Mouse (Mus musculus) spleen, adult 2 months (tissue): ENCODE results near the gene Pycr1. TPM values are rescaled to one million over a fixed set of nuclear protein-coding genes. Genes with fewer than 3 reads are reported as not detected.

ENCODE experiments used
- DNase-seq, 2 experiments: peaks; one replicate each; pipeline versions ENCODE4 v3.0.0 to v3.0.0-alpha.2; 2012 to 2021; ENCODE audit warnings: low spot score in 2 of 2, low read depth in 1 of 2
- H3K27ac ChIP-seq: fragments of 200-500 bp; 2 replicates; pipeline ENCODE4 v1.5.1; 2012; ENCODE audit warnings: low read length, inconsistent platforms; ENCODE audit not compliant: insufficient read depth
- H3K27me3 ChIP-seq: fragments of 200-500 bp; 2 replicates; pipeline ENCODE4 v1.6.1; 2012; ENCODE audit warnings: mild to moderate bottlenecking, moderate library complexity, low read length, inconsistent platforms; ENCODE audit not compliant: control insufficient read depth, insufficient read depth
- H3K36me3 ChIP-seq: fragments of 200-500 bp; 2 replicates; pipeline ENCODE4 v1.6.1; 2012; ENCODE audit warnings: mild to moderate bottlenecking, low read length, inconsistent platforms; ENCODE audit not compliant: control insufficient read depth, insufficient read depth
- H3K4me1 ChIP-seq: fragments of 200-500 bp; 2 replicates; pipeline ENCODE4 v1.6.1; 2011; ENCODE audit warnings: inconsistent platforms; ENCODE audit not compliant: control insufficient read depth, insufficient read depth, insufficient read length
- H3K4me3 ChIP-seq: fragments of 200-500 bp; 2 replicates; pipeline ENCODE4 v1.5.1; 2011; ENCODE audit warnings: mild to moderate bottlenecking, inconsistent platforms; ENCODE audit not compliant: insufficient read depth, insufficient read length; ENCODE audit errors: extremely low read depth
- CTCF ChIP-seq: fragments of 200-500 bp; IDR thresholded peaks from 2 replicates; pipeline ENCODE4 v1.5.1; 2011; ENCODE audit warnings: mild to moderate bottlenecking, inconsistent platforms; ENCODE audit not compliant: insufficient read depth, insufficient read length, insufficient replicate concordance; ENCODE audit errors: extremely low read depth
- POLR2A ChIP-seq: fragments of 200-500 bp; IDR thresholded peaks from 2 replicates; pipeline ENCODE4 v1.6.1; 2011; ENCODE audit warnings: low read depth, low read length, inconsistent platforms
- WGBS: fragments of 180-500 bp; shearing (Covaris S2); methylation state at CpG from one replicate; pipeline ENCODE4 v1.1.7; 2018; 5-methylcytosine and 5-hydroxymethylcytosine counted together
- polyA plus RNA-seq: library from polyadenylated mRNA; depleted of rRNA; stranded (reverse); fragments of >200 nt; gene quantifications from 2 replicates; pipeline ENCODE4 v1.2.3, GENCODE M21; 2012

Pycr1 gene
- polyA plus RNA-seq, 1 experiment, result 8.7 TPM

GRCm38 (mm10) chr11:120626785-120627467, 16.6 kb downstream of the Pycr1 start:
- H3K4me1 ChIP-seq, result peaks cover 48% of the 10 kb centered on the region
- peak overlapping the region; percentile 81 for H3K27ac ChIP-seq
- WGBS, result 80% methylated on average over 11 of the region's 11 CpGs
- H3K27me3 ChIP-seq, result no peaks in the 10 kb centered on the region
- no peak for DNase-seq
- H3K4me3 ChIP-seq, result no peak overlapping the region
- no peak for TF ChIP-seq CTCF
- no peak for TF ChIP-seq POLR2A
- H3K36me3 ChIP-seq, result peaks cover 10% of the 10 kb centered on the region

- Histone ChIP-seq H3K4me1 (peaks cover 33% of the 10 kb centered on the region), H3K36me3 (peaks cover 23% of the 10 kb centered on the region)
These were observed 18.3 kb downstream of the Pycr1 start, which contains the start of gene Sirt7 for GRCm38 (mm10) chr11:120625152-120625775. Gene Sirt7 (minus strand): TSS chr11:120625240.

GRCm38 (mm10) chr11:120624680-120625111, 18.9 kb downstream of the Pycr1 start:
- H3K4me1 ChIP-seq, result peaks cover 27% of the 10 kb centered on the region
- peak; percentile 59 to 86 for DNase-seq

More at GRCm38 (mm10) chr11:120625152-120625775, 18.3 kb downstream of the Pycr1 start, which contains the start of gene Sirt7:
- WGBS, result 11% methylated on average over 5 of the region's 5 CpGs
- TF ChIP-seq POLR2A (no peak), CTCF (no peak)
- Histone ChIP-seq H3K27me3 (no peaks in the 10 kb centered on the region), H3K4me3 (peak within 1 kb of the TSS; percentile 95), H3K27ac (peak within 1 kb of the TSS; percentile 75)
- DNase-seq, result no peak

GRCm38 (mm10) chr11:120623961-120624679, 19.4 kb downstream of the Pycr1 start:
- no peaks in the 10 kb centered on the region for H3K27me3 ChIP-seq
- peaks cover 30% of the 10 kb centered on the region for H3K36me3 ChIP-seq
- TF ChIP-seq POLR2A (no peak), CTCF (peak; percentile 77; the same call in 1 of the 2 replicates)
- 12% methylated on average over 30 of the region's 30 CpGs for WGBS
- peak overlapping the region; percentile 95 for H3K4me3 ChIP-seq
- H3K4me1 ChIP-seq, result peaks cover 21% of the 10 kb centered on the region
- H3K27ac ChIP-seq, result peak overlapping the region; percentile 75
- DNase-seq, result peak in 1 of 2 experiments; percentile 78

More at GRCm38 (mm10) chr11:120624680-120625111, 18.9 kb downstream of the Pycr1 start:
- Histone ChIP-seq H3K4me3 (peak overlapping the region; percentile 95), H3K36me3 (peaks cover 29% of the 10 kb centered on the region), H3K27ac (peak overlapping the region; percentile 75), H3K27me3 (no peaks in the 10 kb centered on the region)
- TF ChIP-seq POLR2A (peak; percentile 92), CTCF (no peak)
- under 1% methylated on average over 51 of the region's 53 CpGs for WGBS

- no peak for DNase-seq
- H3K4me3 ChIP-seq, result no peak overlapping the region
- no peak overlapping the region for H3K27ac ChIP-seq
- whole genome bisulfite sequencing, result 95% methylated on average over 6 of the region's 6 CpGs
- peaks cover 14% of the 10 kb centered on the region; the same call in 1 of the 2 replicates for H3K4me1 ChIP-seq
- TF ChIP-seq POLR2A, result no peak
- H3K36me3 ChIP-seq, result peaks cover 39% of the 10 kb centered on the region
- no peaks in the 10 kb centered on the region for H3K27me3 ChIP-seq
These were observed 20.8 kb downstream of the Pycr1 start for GRCm38 (mm10) chr11:120622805-120623204.

- Histone ChIP-seq H3K36me3 (peaks cover 39% of the 10 kb centered on the region), H3K4me3 (no peak overlapping the region)
- DNase-seq, result no peak
These were observed 23.4 kb downstream of the Pycr1 start for GRCm38 (mm10) chr11:120620195-120620594.

More at GRCm38 (mm10) chr11:120620195-120620594, 23.4 kb downstream of the Pycr1 start:
- no peak overlapping the region for H3K27ac ChIP-seq
- TF ChIP-seq CTCF (no peak), POLR2A (no peak)
- peaks cover 10% of the 10 kb centered on the region; the same call in 1 of the 2 replicates for H3K4me1 ChIP-seq
- WGBS, result 93% methylated on average over 14 of the region's 14 CpGs
- no peaks in the 10 kb centered on the region for H3K27me3 ChIP-seq
